Mouse (Mus musculus) subcutaneous adipose tissue, adult 2 months (tissue): ENCODE data around the gene Magea8. TPM values are rescaled to one million over a fixed set of nuclear protein-coding genes. Genes with fewer than 3 reads are reported as not detected.

Experiments used
- polyA plus RNA-seq: library from polyadenylated mRNA; depleted of rRNA; stranded (reverse); fragments of >200 nt; gene quantifications from 2 replicates; pipeline ENCODE4 v1.2.3, GENCODE M21; 2012; ENCODE audit warnings: low replicate concordance; rRNA removed

Gene Magea8
- not detected in 2 replicates for polyA plus RNA-seq

DNA sequence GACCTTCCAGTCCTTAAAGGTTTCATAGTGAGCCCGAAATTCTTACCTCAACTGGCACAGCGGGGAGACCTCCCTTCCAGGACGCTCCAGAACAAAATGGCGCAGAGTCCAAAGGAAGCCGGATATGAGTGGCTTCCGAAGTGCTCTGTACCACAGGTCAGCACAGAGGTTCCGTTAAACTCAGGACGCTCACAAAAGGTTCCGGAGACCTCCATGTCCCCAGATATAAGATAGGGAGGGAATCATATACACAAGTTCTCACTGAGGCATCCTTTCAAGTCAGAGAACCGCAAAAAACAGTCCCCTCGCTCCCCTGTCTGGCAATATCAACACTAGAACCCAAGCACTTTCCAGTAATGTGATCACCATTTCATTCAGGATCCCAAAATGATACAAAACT lies at the start of gene Magea8:
Gene Magea8, minus strand, starts transcription at position 101 of the 400 bp plus-strand sequence.

DNA sequence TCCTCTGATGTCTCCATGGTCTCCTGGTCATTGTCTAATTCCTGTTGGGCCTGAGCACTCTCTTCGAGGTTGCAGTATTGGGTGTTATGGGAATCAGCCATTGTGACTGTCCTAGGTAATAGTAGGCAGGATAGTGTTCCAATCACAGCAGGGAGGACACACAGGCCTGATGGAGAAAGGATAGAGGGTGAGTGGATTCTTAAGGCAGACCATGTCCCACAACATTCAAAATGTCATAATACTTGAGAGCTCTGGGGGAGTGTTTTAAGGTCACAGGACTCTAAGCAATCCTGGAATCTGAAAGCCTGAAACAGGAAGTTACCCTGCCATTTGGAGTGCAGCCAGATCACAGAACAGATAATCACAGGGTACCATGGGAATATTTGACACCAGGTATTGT lies 46.2 kb downstream of the Magea8 start, which contains the start of gene Magea3:
Gene Magea3, minus strand, starts transcription at position 101 of the 400 bp plus-strand sequence.

GRCm38 (mm10) chrX:154935887-154936286 lies 59.8 kb downstream of the Magea8 start, which contains the start of gene Magea6:
Gene Magea6 (minus strand): TSS chrX:154935987.

Other genes starting within 250 kb of the Magea8 start
- not detected in 2 replicates for gene Cldn34b1, start 105.6 kb downstream of the Magea8 start, polyA plus RNA-seq
- not detected in 2 replicates for gene Magea6, start 59.9 kb downstream of the Magea8 start, polyA plus RNA-seq
- gene Magea3, start 46.3 kb downstream of the Magea8 start, polyA plus RNA-seq = not detected in 2 replicates
- gene Magea5, start 67.3 kb upstream of the Magea8 start, polyA plus RNA-seq = not detected in 2 replicates
- gene Magea1, start 93.9 kb upstream of the Magea8 start, polyA plus RNA-seq = not detected in 2 replicates
- not detected in 2 replicates for gene Magea2, start 97.8 kb upstream of the Magea8 start, polyA plus RNA-seq
- not detected in 2 replicates for gene Cldn34b2, start 132.6 kb upstream of the Magea8 start, polyA plus RNA-seq
- 50.1 and 50.6 TPM in 2 replicates for gene Sat1, start 220.6 kb upstream of the Magea8 start, polyA plus RNA-seq